Comparison of ENCODE assay signal across 14 mouse cellular contexts in genomic region chr5:85895814-85896213, GRCm38 (mm10).
A peak's percentile ranks its signal among the peaks of the same experiment; 100 is the strongest.
DNase-seq lines count a peak whose midpoint lies in the region; ATAC-seq and TF ChIP-seq lines count a peak whose summit lies in the region.
"Had no signal": no experiment of that assay in that cellular context is flagged by ENCODE, and none has a peak within 500 bp of the region (broad histone marks: within the 10 kb centered on the region; RNA-seq: fewer than 3 reads in every experiment).

No protein-coding gene starts in this region.

- no peak overlapping the region for H3K4me2 ChIP-seq in forebrain, embryonic 16.5 days (ENCODE audit: low read length)
- H3K4me2 ChIP-seq in forebrain, embryonic 11.5 days (ENCODE audit: low read depth, low read length, severe bottlenecking): no peak overlapping the region
- H3K4me2 ChIP-seq in lung, embryonic 14.5 days: no peak overlapping the region
- H3K4me2 ChIP-seq: embryonic facial prominence, embryonic 13.5 days; heart, embryonic 13.5 days; hindbrain, embryonic 15.5 days had no signal

- no peak overlapping the region for H3K4me3 ChIP-seq in forebrain, embryonic 16.5 days (replicated peaks; ENCODE audit: low read length)
- H3K4me3 ChIP-seq in forebrain, embryonic 11.5 days (ENCODE audit: low read depth, low read length): no peak overlapping the region
- no peak overlapping the region for H3K4me3 ChIP-seq in lung, embryonic 14.5 days (ENCODE audit: low read depth, low read length)
- H3K4me3 ChIP-seq in lung, adult 2 months (replicated peaks; ENCODE audit: extremely low read depth, low read depth, low read length): no peak overlapping the region
- H3K4me3 ChIP-seq: embryonic facial prominence, embryonic 13.5 days; heart, embryonic 13.5 days; hindbrain, embryonic 15.5 days had no signal

- peak; percentile 43; the same call in 1 of the 2 replicates for ATAC-seq in forebrain, embryonic 16.5 days
- no peak for ATAC-seq in forebrain, embryonic 11.5 days (replicated peaks; ENCODE audit: low FRiP score)
- ATAC-seq in lung, embryonic 14.5 days (ENCODE audit: insufficient read depth): no peak
- ATAC-seq: intestine, embryonic 16.5 days had no signal

- TF ChIP-seq CTCF in lung, embryonic 14.5 days (IDR thresholded peaks at IDR 0.05; ENCODE audit: low read depth): no peak
- TF ChIP-seq CTCF in lung, adult 2 months (IDR thresholded peaks at IDR 0.05; ENCODE audit: insufficient read depth, low read length): no peak
- no peak for TF ChIP-seq CTCF in brain, embryonic 14.5 days (IDR thresholded peaks at IDR 0.05; ENCODE audit: borderline replicate concordance, extremely low read depth, insufficient read depth, insufficient read length)

- no peak for TF ChIP-seq POLR2A in lung, adult 2 months (IDR thresholded peaks at IDR 0.05; ENCODE audit: borderline replicate concordance, extremely low read depth, low read depth, low read length)
- TF ChIP-seq POLR2A in brain, embryonic 14.5 days (IDR thresholded peaks at IDR 0.05; ENCODE audit: borderline replicate concordance, extremely low read depth, insufficient read depth, insufficient read length, poor library complexity, severe bottlenecking): no peak

- no peaks in the 10 kb centered on the region for H3K27me3 ChIP-seq in forebrain, embryonic 16.5 days (replicated peaks; ENCODE audit: control insufficient read depth, insufficient read depth, low read length)
- H3K27me3 ChIP-seq in forebrain, embryonic 11.5 days (ENCODE audit: control insufficient read depth, insufficient read depth, low read length): no peaks in the 10 kb centered on the region
- no peaks in the 10 kb centered on the region for H3K27me3 ChIP-seq in lung, embryonic 14.5 days (ENCODE audit: insufficient read depth, low read length)
- H3K27me3 ChIP-seq: embryonic facial prominence, embryonic 13.5 days; heart, embryonic 13.5 days; hindbrain, embryonic 15.5 days had no signal

- H3K36me3 ChIP-seq in forebrain, embryonic 16.5 days (ENCODE audit: control insufficient read depth, insufficient read depth): no peaks in the 10 kb centered on the region
- no peaks in the 10 kb centered on the region for H3K36me3 ChIP-seq in forebrain, embryonic 11.5 days (ENCODE audit: control insufficient read depth, insufficient read depth, low read length)
- H3K36me3 ChIP-seq in lung, embryonic 14.5 days (ENCODE audit: insufficient read depth): no peaks in the 10 kb centered on the region
- H3K36me3 ChIP-seq: embryonic facial prominence, embryonic 13.5 days; heart, embryonic 13.5 days; hindbrain, embryonic 15.5 days had no signal

- no peak for DNase-seq in forebrain, embryonic 11.5 days (ENCODE audit: low spot score)
- peak; percentile 5 for DNase-seq in lung, embryonic 14.5 days
- no peak for DNase-seq in lung, adult 2 months
- DNase-seq in brain, embryonic 14.5 days (ENCODE audit: low read depth): peak; percentile 18
- DNase-seq in spleen, adult 12 weeks (ENCODE audit: low spot score): no peak
- DNase-seq: adrenal gland, postnatal 14 days; gastrocnemius, postnatal 36 days; heart, adult 11 months; heart, postnatal 36 days had no signal

- no peak overlapping the region for H3K9ac ChIP-seq in forebrain, embryonic 16.5 days (replicated peaks; ENCODE audit: low read depth, low read length)
- H3K9ac ChIP-seq in forebrain, embryonic 11.5 days (ENCODE audit: low read length): no peak overlapping the region
- H3K9ac ChIP-seq in lung, embryonic 14.5 days: no peak overlapping the region
- H3K9ac ChIP-seq: embryonic facial prominence, embryonic 13.5 days; heart, embryonic 13.5 days; hindbrain, embryonic 15.5 days had no signal

- H3K27ac ChIP-seq in forebrain, embryonic 16.5 days (ENCODE audit: low read length): no peak overlapping the region
- no peak overlapping the region for H3K27ac ChIP-seq in forebrain, embryonic 11.5 days (ENCODE audit: low read depth, low read length)
- no peak overlapping the region for H3K27ac ChIP-seq in lung, embryonic 14.5 days (ENCODE audit: low read depth)
- H3K27ac ChIP-seq: embryonic facial prominence, embryonic 13.5 days; heart, embryonic 13.5 days; hindbrain, embryonic 15.5 days had no signal

- 77% methylated on average over 2 of the region's 2 CpGs for WGBS in forebrain, embryonic 16.5 days
- 83% methylated on average over 2 of the region's 2 CpGs for WGBS in forebrain, embryonic 11.5 days
- WGBS in lung, embryonic 14.5 days: 66% methylated on average over 2 of the region's 2 CpGs
- 58% methylated on average over 2 of the region's 2 CpGs for WGBS in lung, adult 2 months

- no peaks in the 10 kb centered on the region for H3K4me1 ChIP-seq in forebrain, embryonic 16.5 days (replicated peaks; ENCODE audit: control insufficient read depth, insufficient read depth, low read length)
- no peaks in the 10 kb centered on the region for H3K4me1 ChIP-seq in forebrain, embryonic 11.5 days (replicated peaks; ENCODE audit: control insufficient read depth, insufficient read depth, low read length)
- no peaks in the 10 kb centered on the region for H3K4me1 ChIP-seq in lung, embryonic 14.5 days (ENCODE audit: insufficient read depth)
- no peaks in the 10 kb centered on the region for H3K4me1 ChIP-seq in lung, adult 2 months (ENCODE audit: control insufficient read depth, insufficient read depth, low read length)
- H3K4me1 ChIP-seq: embryonic facial prominence, embryonic 13.5 days; heart, embryonic 13.5 days; hindbrain, embryonic 15.5 days had no signal

- H3K9me3 ChIP-seq in forebrain, embryonic 16.5 days (ENCODE audit: control insufficient read depth, low read length): no peaks in the 10 kb centered on the region
- H3K9me3 ChIP-seq in forebrain, embryonic 11.5 days (ENCODE audit: control insufficient read depth, low read length): no peaks in the 10 kb centered on the region
- no peaks in the 10 kb centered on the region for H3K9me3 ChIP-seq in lung, embryonic 14.5 days (ENCODE audit: low read depth, low read length)
- H3K9me3 ChIP-seq: embryonic facial prominence, embryonic 13.5 days; heart, embryonic 13.5 days; hindbrain, embryonic 15.5 days had no signal

Comparison
In these comparisons a context has a peak if more than half of its experiments do, and no peak if none do; other contexts are left out.
1. DNase-seq: peak in lung, embryonic 14.5 days (single experiment) and brain, embryonic 14.5 days (single experiment); none in forebrain, embryonic 11.5 days (single experiment), lung, adult 2 months (single experiment) and spleen, adult 12 weeks (single experiment).